Mouse (Mus musculus): Measurements from ENCODE around the gene Gpr3. TPM values are rescaled to one million over a fixed set of nuclear protein-coding genes. Genes with fewer than 3 reads are reported as not detected.

Gene Gpr3
- total RNA-seq (2014; rRNA removed; ENCODE audit: low replicate concordance), result not detected in 2 replicates
- polyA plus RNA-seq (2015; fragmentation: Nextera tagmentation; extraction: Ambion mirVana), result 0.15 and 0.21 TPM in 2 replicates

DNA sequence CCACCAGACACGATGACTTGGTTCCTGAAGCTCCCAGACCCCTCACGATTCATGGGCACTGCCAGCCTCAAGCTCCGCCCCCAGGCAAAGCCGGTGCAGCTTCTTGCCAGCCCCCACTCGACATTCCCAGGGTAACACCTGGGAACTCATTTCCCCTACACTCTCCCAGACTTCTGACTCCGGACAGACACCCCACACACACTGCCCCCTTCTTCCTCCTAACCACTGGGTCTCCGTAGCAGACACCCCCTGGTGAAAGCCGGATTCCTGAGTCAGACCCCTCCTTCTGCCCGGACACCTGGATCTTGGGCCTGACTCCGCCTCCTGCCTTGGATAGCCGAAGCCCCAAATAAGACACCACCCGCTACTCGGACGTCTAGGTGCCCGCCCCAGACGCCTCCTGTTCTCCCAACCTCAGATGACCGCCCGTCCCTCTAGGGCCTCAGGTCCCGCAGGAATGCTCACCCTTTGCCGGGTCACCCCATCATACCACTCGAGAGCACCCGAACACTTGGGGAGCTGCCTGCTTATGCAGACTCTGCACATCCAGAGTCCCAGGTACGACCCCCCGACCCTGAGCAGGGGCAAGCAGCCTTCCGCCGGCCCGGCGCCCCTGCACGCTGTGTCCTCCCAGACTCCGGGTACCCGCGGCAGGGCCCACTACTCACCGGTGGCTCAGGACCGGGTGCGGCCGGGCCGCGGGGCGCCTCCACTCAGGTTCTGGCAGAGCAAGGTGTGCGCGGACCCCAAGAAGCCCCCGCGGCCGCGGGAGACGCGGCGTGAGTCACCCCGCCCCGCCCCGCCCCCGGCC, at the start of gene Gpr3, which contains the start of gene Cd164l2:
Gene Gpr3, minus strand, starts transcription at position 786 of the 811 bp plus-strand sequence.
Gene Cd164l2, plus strand, starts transcription at position 381 of the 811 bp plus-strand sequence.
- no peak within 1 kb of the TSS for H3K27ac ChIP-seq (ENCODE audit: low read depth)
- 3% methylated on average over 45 of the region's 52 CpGs for WGBS
- peaks cover 27% of the 10 kb centered on the region for H3K27me3 ChIP-seq (ENCODE audit: control insufficient read depth, insufficient read depth, low read length)
- H3K4me2 ChIP-seq (ENCODE audit: low read depth, low read length), result peak within 1 kb of the TSS; percentile 97
- TF ChIP-seq CTCF (IDR thresholded peaks at IDR 0.05; ENCODE audit: low read depth) (no peak), EP300 (IDR thresholded peaks at IDR 0.05; ENCODE audit: low read depth) (no peak)
- ATAC-seq (ENCODE audit: insufficient read depth, low read depth) (peak; percentile 12), DNase-seq (ENCODE audit: low spot score) (no peak)
- H3K36me3 ChIP-seq (replicated peaks; ENCODE audit: control insufficient read depth, insufficient read depth, low read length), result no peaks in the 10 kb centered on the region
- H3K9me3 ChIP-seq (replicated peaks; ENCODE audit: control insufficient read depth, low read length), result no peaks in the 10 kb centered on the region
- H3K4me3 ChIP-seq (ENCODE audit: low read depth, low read length), result peak within 1 kb of the TSS; percentile 61
- H3K4me1 ChIP-seq (ENCODE audit: control insufficient read depth, insufficient read depth), result peaks cover 8% of the 10 kb centered on the region; the same call in 1 of the 2 replicates
- H3K9ac ChIP-seq (replicated peaks; ENCODE audit: low read depth, low read length), result peak within 1 kb of the TSS; percentile 18

- ATAC-seq (ENCODE audit: insufficient read depth, low read depth), result no peak
- Histone ChIP-seq H3K4me2 (ENCODE audit: low read depth, low read length) (peak overlapping the region; percentile 3; the same call in 1 of the 2 replicates), H3K27me3 (ENCODE audit: control insufficient read depth, insufficient read depth, low read length) (peaks cover 8% of the 10 kb centered on the region; the same call in 1 of the 2 replicates), H3K36me3 (replicated peaks; ENCODE audit: control insufficient read depth, insufficient read depth, low read length) (peaks cover 20% of the 10 kb centered on the region), H3K27ac (ENCODE audit: low read depth) (no peak overlapping the region), H3K9me3 (replicated peaks; ENCODE audit: control insufficient read depth, low read length) (no peaks in the 10 kb centered on the region), H3K4me1 (ENCODE audit: control insufficient read depth, insufficient read depth) (no peaks in the 10 kb centered on the region), H3K4me3 (ENCODE audit: low read depth, low read length) (no peak overlapping the region), H3K9ac (replicated peaks; ENCODE audit: low read depth, low read length) (no peak overlapping the region)
- DNase-seq (ENCODE audit: low spot score), result no peak
- 55% methylated on average over 10 of the region's 10 CpGs for WGBS
- TF ChIP-seq EP300 (IDR thresholded peaks at IDR 0.05; ENCODE audit: low read depth), result no peak
- no peak for TF ChIP-seq CTCF (IDR thresholded peaks at IDR 0.05; ENCODE audit: low read depth)
Observed at GRCm38 (mm10) chr4:133261641-133262374, 49.5 kb upstream of the Gpr3 start.

GRCm38 (mm10) chr4:133257798-133258408, 45.6 kb upstream of the Gpr3 start:
- Histone ChIP-seq H3K4me2 (ENCODE audit: low read depth, low read length) (no peak overlapping the region), H3K4me1 (ENCODE audit: control insufficient read depth, insufficient read depth) (no peaks in the 10 kb centered on the region), H3K9me3 (replicated peaks; ENCODE audit: control insufficient read depth, low read length) (no peaks in the 10 kb centered on the region), H3K9ac (replicated peaks; ENCODE audit: low read depth, low read length) (no peak overlapping the region), H3K27ac (ENCODE audit: low read depth) (no peak overlapping the region), H3K27me3 (ENCODE audit: control insufficient read depth, insufficient read depth, low read length) (peaks cover 23% of the 10 kb centered on the region), H3K36me3 (replicated peaks; ENCODE audit: control insufficient read depth, insufficient read depth, low read length) (no peaks in the 10 kb centered on the region), H3K4me3 (ENCODE audit: low read depth, low read length) (no peak overlapping the region)
- TF ChIP-seq EP300 (IDR thresholded peaks at IDR 0.05; ENCODE audit: low read depth), result no peak
- TF ChIP-seq CTCF (IDR thresholded peaks at IDR 0.05; ENCODE audit: low read depth), result no peak
- 81% methylated on average over 12 of the region's 12 CpGs for WGBS
- DNase-seq (ENCODE audit: low spot score), result no peak
- no peak for ATAC-seq (ENCODE audit: insufficient read depth, low read depth)

DNA sequence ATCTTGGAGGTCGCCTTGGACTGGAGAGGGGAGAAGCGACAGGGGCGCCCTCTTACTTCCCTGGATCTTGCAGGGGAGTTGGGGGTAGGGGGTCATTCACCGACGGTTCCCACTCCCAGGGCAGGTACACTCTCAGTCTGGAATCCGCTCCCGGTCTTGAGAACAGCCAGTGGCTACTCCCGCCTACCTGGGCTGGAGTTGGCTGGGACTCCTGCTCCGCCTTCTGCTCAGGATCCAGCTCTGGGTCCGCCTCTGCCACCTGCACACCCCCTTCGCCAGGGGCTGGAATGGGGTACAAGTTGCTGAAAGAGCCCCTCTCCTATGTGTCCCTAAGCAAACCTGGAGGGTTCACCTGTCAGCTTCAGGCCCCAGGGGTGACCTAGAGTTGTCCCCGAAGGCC, 44.9 kb upstream of the Gpr3 start:
- TF ChIP-seq EP300 (IDR thresholded peaks at IDR 0.05; ENCODE audit: low read depth) (no peak), CTCF (IDR thresholded peaks at IDR 0.05; ENCODE audit: low read depth) (no peak)
- H3K9me3 ChIP-seq (replicated peaks; ENCODE audit: control insufficient read depth, low read length), result no peaks in the 10 kb centered on the region
- H3K27ac ChIP-seq (ENCODE audit: low read depth), result no peak overlapping the region
- H3K4me1 ChIP-seq (ENCODE audit: control insufficient read depth, insufficient read depth), result no peaks in the 10 kb centered on the region
- WGBS, result 46% methylated on average over 12 of the region's 12 CpGs
- H3K9ac ChIP-seq (replicated peaks; ENCODE audit: low read depth, low read length), result no peak overlapping the region
- H3K4me2 ChIP-seq (ENCODE audit: low read depth, low read length), result no peak overlapping the region
- no peaks in the 10 kb centered on the region for H3K36me3 ChIP-seq (replicated peaks; ENCODE audit: control insufficient read depth, insufficient read depth, low read length)
- DNase-seq (ENCODE audit: low spot score) (no peak), ATAC-seq (ENCODE audit: insufficient read depth, low read depth) (no peak)
- no peak overlapping the region for H3K4me3 ChIP-seq (ENCODE audit: low read depth, low read length)
- peaks cover 27% of the 10 kb centered on the region for H3K27me3 ChIP-seq (ENCODE audit: control insufficient read depth, insufficient read depth, low read length)

DNA sequence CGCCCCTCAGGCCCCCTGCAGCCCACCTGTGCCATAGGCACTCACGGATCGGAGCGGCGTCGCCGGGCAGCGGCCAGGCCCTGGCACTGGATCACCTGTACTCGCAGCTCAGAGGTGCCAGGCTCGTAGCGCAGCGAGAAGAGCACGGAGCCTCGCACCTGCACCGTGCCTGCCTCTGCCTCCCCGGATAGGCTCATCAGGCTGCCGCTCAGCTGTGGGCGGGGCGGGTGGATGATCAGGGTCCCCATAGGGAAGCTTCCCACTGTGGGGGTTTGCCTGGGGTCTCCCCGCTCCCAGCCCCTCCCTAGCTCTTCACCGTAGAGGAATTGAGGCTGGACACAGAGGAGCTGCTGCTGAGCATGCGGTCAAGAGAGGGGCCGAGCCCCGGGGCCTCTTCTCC, 44.5 kb upstream of the Gpr3 start:
- WGBS, result 18% methylated on average over 21 of the region's 24 CpGs
- no peak overlapping the region for H3K4me2 ChIP-seq (ENCODE audit: low read depth, low read length)
- H3K27ac ChIP-seq (ENCODE audit: low read depth), result no peak overlapping the region

More for the DNA sequence above, 44.5 kb upstream of the Gpr3 start:
- TF ChIP-seq CTCF (IDR thresholded peaks at IDR 0.05; ENCODE audit: low read depth) (no peak), EP300 (IDR thresholded peaks at IDR 0.05; ENCODE audit: low read depth) (no peak)
- Histone ChIP-seq H3K9ac (replicated peaks; ENCODE audit: low read depth, low read length) (no peak overlapping the region), H3K36me3 (replicated peaks; ENCODE audit: control insufficient read depth, insufficient read depth, low read length) (no peaks in the 10 kb centered on the region), H3K9me3 (replicated peaks; ENCODE audit: control insufficient read depth, low read length) (no peaks in the 10 kb centered on the region), H3K27me3 (ENCODE audit: control insufficient read depth, insufficient read depth, low read length) (peaks cover 31% of the 10 kb centered on the region), H3K4me3 (ENCODE audit: low read depth, low read length) (no peak overlapping the region), H3K4me1 (ENCODE audit: control insufficient read depth, insufficient read depth) (no peaks in the 10 kb centered on the region)
- ATAC-seq (ENCODE audit: insufficient read depth, low read depth) (no peak), DNase-seq (ENCODE audit: low spot score) (no peak)
